Mouse (Mus musculus): ENCODE measurements around the gene Igll1. TPM values are rescaled to one million over a fixed set of nuclear protein-coding genes. Genes with fewer than 3 reads are reported as not detected.

Gene Igll1
- polyA plus RNA-seq, 1 experiment from 2014 or later, result not detected

DNA sequence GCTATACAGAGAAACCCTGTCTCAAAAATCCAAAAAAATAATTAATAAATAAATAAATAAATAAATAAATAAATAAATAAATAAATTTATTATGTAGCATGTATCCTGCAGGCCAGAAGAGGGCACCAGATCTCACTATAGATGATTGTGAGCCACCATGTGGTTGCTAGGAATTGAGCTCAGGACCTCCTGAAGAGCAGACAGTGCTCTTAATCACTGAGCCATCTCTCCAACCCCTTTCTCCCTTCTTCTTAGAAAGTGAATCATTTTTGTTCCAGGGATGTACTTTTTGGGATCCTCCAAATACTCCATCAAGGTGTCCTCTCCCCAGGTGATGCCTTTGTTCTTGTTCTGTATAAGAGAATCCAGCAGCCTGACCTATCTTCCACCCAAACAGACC, 14.6 kb downstream of the Igll1 start:
- H3K9me3 ChIP-seq, result 0 out of 2 replicates have a peak, but pooled peaks cover 2% of the 10 kb centered on the region
- no peak for ATAC-seq (ENCODE audit: insufficient number of reproducible peaks, insufficient read depth, low FRiP score, low TSS enrichment, low read depth)
- H3K4me3 ChIP-seq, result no peak overlapping the region
- H3K27me3 ChIP-seq, result no peaks in the 10 kb centered on the region
- no peaks in the 10 kb centered on the region for H3K36me3 ChIP-seq
- no peaks in the 10 kb centered on the region for H3K4me1 ChIP-seq
- H3K27ac ChIP-seq, result no peak overlapping the region
- H3K4me2 ChIP-seq, result no peak overlapping the region
- H3K9ac ChIP-seq, result no peak overlapping the region

DNA sequence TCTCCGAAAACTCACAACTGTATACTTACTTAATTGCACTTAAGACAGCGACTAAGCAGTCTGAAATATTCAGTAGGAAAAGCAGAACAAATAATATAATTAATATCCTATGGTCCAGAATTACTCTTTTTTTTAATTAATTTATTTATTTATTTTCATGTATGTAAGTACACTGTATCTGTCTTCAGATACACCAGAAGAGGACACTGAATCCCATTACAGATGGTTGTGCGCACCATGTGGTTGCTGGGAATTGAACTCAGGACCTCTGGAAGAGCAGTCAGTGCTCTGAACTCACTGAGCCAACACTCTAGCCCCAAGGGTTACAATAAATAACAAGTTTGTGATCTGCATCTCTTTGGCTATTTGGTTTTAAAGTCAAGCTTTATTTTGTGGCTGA, 34.1 kb downstream of the Igll1 start:
- H3K9me3 ChIP-seq, result no peaks in the 10 kb centered on the region
- no peak overlapping the region for H3K9ac ChIP-seq
- no peaks in the 10 kb centered on the region for H3K36me3 ChIP-seq
- peaks cover 7% of the 10 kb centered on the region; the same call in 1 of the 2 replicates for H3K4me1 ChIP-seq
- H3K4me2 ChIP-seq, result peak overlapping the region; percentile 82
- no peak overlapping the region for H3K27ac ChIP-seq
- 83% methylated on average over 3 of the region's 3 CpGs for WGBS
- no peak for ATAC-seq (ENCODE audit: insufficient number of reproducible peaks, insufficient read depth, low FRiP score, low TSS enrichment, low read depth)
- no peaks in the 10 kb centered on the region for H3K27me3 ChIP-seq
- H3K4me3 ChIP-seq, result no peak overlapping the region

DNA sequence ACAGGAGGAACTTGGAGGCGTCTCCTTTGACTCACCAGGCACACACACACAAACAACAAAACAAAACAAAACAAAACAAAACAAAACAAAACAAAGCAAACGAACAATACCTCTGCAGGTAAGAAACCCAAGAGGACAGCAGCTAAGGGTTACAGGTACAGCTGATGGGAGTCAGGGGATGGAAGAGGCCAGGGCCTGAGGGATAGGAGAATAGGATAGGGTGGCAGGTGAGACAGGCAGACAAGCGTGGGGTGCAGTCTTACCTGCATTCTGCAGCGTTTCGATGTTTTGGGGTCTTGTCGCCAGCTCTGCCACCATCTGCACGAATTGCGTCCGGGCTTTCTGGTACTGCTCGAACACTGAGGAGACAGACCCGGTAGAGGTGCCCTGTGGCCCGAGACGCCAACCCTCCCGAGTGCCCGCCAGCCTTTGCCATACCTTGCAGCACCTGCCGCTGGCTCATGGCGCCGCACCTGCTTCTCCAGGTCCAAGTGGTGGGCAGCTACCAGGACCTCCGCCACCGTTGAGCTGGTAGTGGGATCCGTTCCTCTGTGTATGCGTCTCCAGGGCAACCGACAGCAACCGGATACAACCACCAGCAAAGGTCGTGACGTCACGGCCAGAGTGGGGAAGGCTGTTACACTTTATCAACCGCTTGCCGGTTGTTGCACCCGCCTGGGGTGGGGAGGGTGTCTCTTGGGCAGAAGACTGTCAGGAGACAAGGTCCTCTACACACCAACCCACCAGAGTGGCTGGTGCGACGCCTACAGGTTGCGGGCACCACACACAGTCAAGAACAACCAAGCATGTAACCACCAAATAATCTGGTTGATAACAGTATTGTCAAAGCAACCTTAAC, 34.8 kb downstream of the Igll1 start, which contains the start of gene Spag6l:
Gene Spag6l (minus strand): TSS at position 700 of the 859 bp plus-strand sequence.
- Histone ChIP-seq H3K9me3 (no peaks in the 10 kb centered on the region), H3K27ac (no peak within 1 kb of the TSS), H3K4me2 (peak within 1 kb of the TSS; percentile 82), H3K27me3 (no peaks in the 10 kb centered on the region), H3K4me1 (peaks cover 7% of the 10 kb centered on the region; the same call in 1 of the 2 replicates), H3K9ac (peak within 1 kb of the TSS; percentile 65), H3K4me3 (peak within 1 kb of the TSS; percentile 44), H3K36me3 (no peaks in the 10 kb centered on the region)
- 7% methylated on average over 33 of the region's 33 CpGs for WGBS
- ATAC-seq (ENCODE audit: insufficient number of reproducible peaks, insufficient read depth, low FRiP score, low TSS enrichment, low read depth), result peak; percentile 79

DNA sequence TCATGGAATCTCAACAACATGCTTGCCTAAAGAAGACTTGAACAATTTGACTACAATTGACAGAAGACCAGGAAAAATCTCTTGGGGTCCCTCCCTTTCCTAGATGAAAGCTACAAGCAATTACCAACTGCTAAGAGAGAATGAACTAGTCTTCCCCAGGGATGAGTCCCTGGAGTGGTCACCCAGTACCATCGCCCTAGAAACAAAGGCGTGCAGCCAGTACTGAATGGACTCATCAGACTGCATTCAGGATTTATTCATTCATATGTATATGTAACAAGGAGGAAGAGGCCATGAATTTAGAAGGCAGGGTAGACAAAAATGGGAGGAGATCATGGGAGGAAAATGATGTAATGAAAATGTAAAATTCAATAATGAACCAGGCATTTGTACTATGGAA, 37.6 kb downstream of the Igll1 start:
- H3K9me3 ChIP-seq, result no peaks in the 10 kb centered on the region
- H3K4me3 ChIP-seq, result no peak overlapping the region
- H3K36me3 ChIP-seq, result no peaks in the 10 kb centered on the region
- peaks cover 7% of the 10 kb centered on the region; the same call in 1 of the 2 replicates for H3K4me1 ChIP-seq
- H3K27me3 ChIP-seq, result no peaks in the 10 kb centered on the region
- H3K9ac ChIP-seq, result no peak overlapping the region
- no peak for ATAC-seq (ENCODE audit: insufficient number of reproducible peaks, insufficient read depth, low FRiP score, low TSS enrichment, low read depth)
- H3K4me2 ChIP-seq, result no peak overlapping the region
- WGBS, result 87% methylated on average over 2 of the region's 2 CpGs
- H3K27ac ChIP-seq, result no peak overlapping the region

DNA sequence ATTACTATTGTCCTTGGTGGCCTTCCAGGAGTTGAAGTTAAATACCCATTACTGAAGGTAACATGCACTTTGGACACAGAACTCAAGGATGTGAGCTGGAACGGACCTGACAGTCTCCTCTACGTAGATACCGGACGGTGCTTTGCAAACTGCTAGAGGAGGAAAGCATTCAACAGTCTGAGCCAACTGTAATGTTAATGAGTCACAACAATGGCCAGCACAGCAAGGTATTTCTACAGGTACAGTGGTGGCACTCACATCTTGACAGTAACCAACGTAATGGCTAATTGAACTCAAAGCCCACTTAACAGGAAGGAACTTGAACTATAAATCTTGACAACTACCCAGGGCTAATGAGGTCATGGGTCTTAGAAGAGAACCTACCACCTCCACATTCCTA, 38.3 kb downstream of the Igll1 start:
- Histone ChIP-seq H3K9me3 (no peaks in the 10 kb centered on the region), H3K4me1 (peaks cover 7% of the 10 kb centered on the region; the same call in 1 of the 2 replicates), H3K9ac (no peak overlapping the region), H3K4me2 (no peak overlapping the region), H3K27ac (no peak overlapping the region), H3K27me3 (no peaks in the 10 kb centered on the region), H3K36me3 (no peaks in the 10 kb centered on the region), H3K4me3 (no peak overlapping the region)
- no peak for ATAC-seq (ENCODE audit: insufficient number of reproducible peaks, insufficient read depth, low FRiP score, low TSS enrichment, low read depth)
- 34% methylated on average over 5 of the region's 5 CpGs for WGBS

Other genes with a start within 250 kb of the Igll1 start
- gene Olfr19, start 187.6 kb downstream of the Igll1 start, polyA plus RNA-seq (2015; fragmentation: Nextera tagmentation; extraction: Ambion mirVana), result 0.11 TPM in 1 of 2 replicates, not detected in the other
- gene Spag6l, start 34.5 kb downstream of the Igll1 start, polyA plus RNA-seq (2015; fragmentation: Nextera tagmentation; extraction: Ambion mirVana), result 0.60 and 0.74 TPM in 2 replicates
- 73.7 and 77.6 TPM in 2 replicates for gene Top3b, start 6.8 kb upstream of the Igll1 start, polyA plus RNA-seq (2015; fragmentation: Nextera tagmentation; extraction: Ambion mirVana)
- 3.4 and 4.1 TPM in 2 replicates for gene Vpreb1, start 6.9 kb upstream of the Igll1 start, polyA plus RNA-seq (2015; fragmentation: Nextera tagmentation; extraction: Ambion mirVana)
- 27.7 and 29.3 TPM in 2 replicates for gene Ppm1f, start 32.5 kb upstream of the Igll1 start, polyA plus RNA-seq (2015; fragmentation: Nextera tagmentation; extraction: Ambion mirVana)
- 136 and 149 TPM in 2 replicates for gene Mapk1, start 119.4 kb upstream of the Igll1 start, polyA plus RNA-seq (2015; fragmentation: Nextera tagmentation; extraction: Ambion mirVana)
- 56.7 and 66.3 TPM in 2 replicates for gene Ypel1, start 205.7 kb upstream of the Igll1 start, polyA plus RNA-seq (2015; fragmentation: Nextera tagmentation; extraction: Ambion mirVana)
- 159 and 161 TPM in 2 replicates for gene Ppil2, start 247.3 kb upstream of the Igll1 start, polyA plus RNA-seq (2015; fragmentation: Nextera tagmentation; extraction: Ambion mirVana)